Mouse (Mus musculus): ENCODE data around the gene Syne1. TPM values are rescaled to one million over a fixed set of nuclear protein-coding genes. Genes with fewer than 3 reads are reported as not detected.
A peak's percentile ranks its signal among the peaks of the same experiment; 100 is the strongest.

Syne1 gene
- polyA plus RNA-seq, 1 experiment from 2014 or later = 19.6 TPM

DNA sequence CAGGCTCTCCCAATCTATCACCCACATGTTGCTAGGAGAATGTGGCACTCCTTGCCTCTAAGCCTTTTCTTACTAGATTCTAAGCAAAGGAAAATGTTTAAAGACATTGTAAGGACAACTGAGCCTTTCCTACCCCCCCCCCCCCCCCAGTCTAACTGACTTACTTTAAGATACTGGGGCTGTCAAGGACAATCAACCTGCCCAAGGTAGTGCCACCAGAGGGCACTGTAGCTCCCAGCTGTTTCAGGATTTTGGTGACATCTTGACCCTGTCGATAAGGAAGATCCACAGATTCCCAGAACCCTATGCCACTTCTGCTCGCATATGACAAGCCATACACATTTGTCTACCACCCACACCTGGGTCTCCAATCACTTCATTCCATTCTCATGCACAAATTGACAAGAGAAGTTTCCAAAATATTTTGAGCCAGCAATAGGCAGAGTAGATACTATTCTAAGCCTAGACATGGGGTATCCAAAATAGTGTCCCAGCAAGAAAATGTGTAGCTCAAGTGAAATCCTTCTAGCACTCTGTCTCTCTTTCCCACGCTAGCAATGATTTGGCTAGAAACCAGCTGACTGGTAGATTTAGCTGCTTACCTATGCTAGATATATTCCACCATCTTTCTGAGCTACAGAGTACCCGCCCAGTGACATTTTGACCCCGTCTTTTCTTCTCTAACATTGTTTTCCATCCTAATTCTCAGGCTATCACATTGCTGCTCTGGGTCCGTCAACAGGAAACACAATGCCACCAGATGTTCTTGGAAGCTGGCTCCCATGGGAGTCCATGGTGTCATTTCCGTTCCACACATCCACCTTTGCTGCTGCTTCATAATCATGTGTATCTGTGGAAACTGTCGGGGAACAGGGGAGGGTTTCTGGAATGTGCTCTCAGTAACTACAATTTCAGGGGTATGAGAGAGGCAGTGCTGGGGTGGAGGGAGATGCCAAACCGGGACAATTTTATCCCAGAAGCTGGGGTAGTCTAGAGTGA is 70.4 kb downstream of the Syne1 start:
- no peaks in the 10 kb centered on the region for H3K9me3 ChIP-seq (replicated peaks; ENCODE audit: control insufficient read depth, low read length, poor library complexity, severe bottlenecking)
- ATAC-seq = no peak
- no peak overlapping the region for H3K9ac ChIP-seq (ENCODE audit: low read depth, low read length)
- H3K4me3 ChIP-seq (ENCODE audit: low read depth, low read length) = no peak overlapping the region
- no peak overlapping the region for H3K27ac ChIP-seq (ENCODE audit: low read length)
- WGBS = 78% methylated on average over 9 of the region's 9 CpGs
- no peaks in the 10 kb centered on the region for H3K36me3 ChIP-seq (ENCODE audit: control insufficient read depth, insufficient read depth, low read length)
- no peaks in the 10 kb centered on the region for H3K27me3 ChIP-seq (ENCODE audit: control insufficient read depth, insufficient read depth, low read depth, low read length)
- H3K4me1 ChIP-seq (ENCODE audit: control insufficient read depth, insufficient read depth, low read length) = no peaks in the 10 kb centered on the region
- no peak overlapping the region for H3K4me2 ChIP-seq (ENCODE audit: low read length)

DNA sequence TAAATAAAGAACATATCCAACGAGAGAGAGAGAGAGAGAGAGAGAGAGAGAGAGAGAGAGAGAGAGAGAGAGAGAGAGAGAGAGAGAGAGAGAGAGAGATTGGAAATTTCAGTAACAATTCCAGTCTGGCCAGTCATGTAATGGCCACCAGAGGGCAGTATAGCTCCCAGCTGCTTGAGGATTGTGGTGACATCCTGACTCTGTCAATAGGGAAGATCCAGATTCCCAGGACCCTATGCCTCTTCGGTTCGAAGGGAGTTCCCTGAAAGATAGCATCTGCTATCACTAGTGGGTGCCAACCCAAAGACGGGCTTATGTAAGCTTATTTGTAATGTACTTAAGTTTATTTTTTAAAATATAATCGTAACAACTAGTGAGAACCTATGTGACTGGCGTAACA is 71.2 kb downstream of the Syne1 start:
- no peak overlapping the region for H3K4me2 ChIP-seq (ENCODE audit: low read length)

GRCm38 (mm10) chr10:5468638-5469037 is 82.6 kb downstream of the Syne1 start:
- Histone ChIP-seq H3K36me3 (ENCODE audit: control insufficient read depth, insufficient read depth, low read length) (no peaks in the 10 kb centered on the region), H3K4me2 (ENCODE audit: low read length) (no peak overlapping the region), H3K27ac (ENCODE audit: low read length) (no peak overlapping the region), H3K4me3 (ENCODE audit: low read depth, low read length) (no peak overlapping the region), H3K4me1 (ENCODE audit: control insufficient read depth, insufficient read depth, low read length) (no peaks in the 10 kb centered on the region), H3K9ac (ENCODE audit: low read depth, low read length) (no peak overlapping the region), H3K9me3 (replicated peaks; ENCODE audit: control insufficient read depth, low read length, poor library complexity, severe bottlenecking) (no peaks in the 10 kb centered on the region), H3K27me3 (ENCODE audit: control insufficient read depth, insufficient read depth, low read depth, low read length) (no peaks in the 10 kb centered on the region)
- WGBS = 86% methylated on average over 2 of the region's 2 CpGs
- no peak for ATAC-seq

More for the DNA sequence above, 71.2 kb downstream of the Syne1 start:
- H3K9ac ChIP-seq (ENCODE audit: low read depth, low read length) = no peak overlapping the region
- ATAC-seq = no peak
- H3K4me3 ChIP-seq (ENCODE audit: low read depth, low read length) = no peak overlapping the region
- H3K9me3 ChIP-seq (replicated peaks; ENCODE audit: control insufficient read depth, low read length, poor library complexity, severe bottlenecking) = no peaks in the 10 kb centered on the region
- H3K27me3 ChIP-seq (ENCODE audit: control insufficient read depth, insufficient read depth, low read depth, low read length) = no peaks in the 10 kb centered on the region
- no peak overlapping the region for H3K27ac ChIP-seq (ENCODE audit: low read length)
- 53% methylated on average over 6 of the region's 6 CpGs for WGBS
- no peaks in the 10 kb centered on the region for H3K4me1 ChIP-seq (ENCODE audit: control insufficient read depth, insufficient read depth, low read length)
- H3K36me3 ChIP-seq (ENCODE audit: control insufficient read depth, insufficient read depth, low read length) = no peaks in the 10 kb centered on the region

GRCm38 (mm10) chr10:5453830-5454229 is 97.5 kb downstream of the Syne1 start:
- no peak overlapping the region for H3K4me2 ChIP-seq (ENCODE audit: low read length)
- no peak overlapping the region for H3K4me3 ChIP-seq (ENCODE audit: low read depth, low read length)
- no peaks in the 10 kb centered on the region for H3K27me3 ChIP-seq (ENCODE audit: control insufficient read depth, insufficient read depth, low read depth, low read length)
- no peak overlapping the region for H3K9ac ChIP-seq (ENCODE audit: low read depth, low read length)
- ATAC-seq = 0 out of 2 replicates have a peak, but pooled peaks have one; percentile 41
- H3K27ac ChIP-seq (ENCODE audit: low read length) = no peak overlapping the region
- no peaks in the 10 kb centered on the region for H3K4me1 ChIP-seq (ENCODE audit: control insufficient read depth, insufficient read depth, low read length)
- no peaks in the 10 kb centered on the region for H3K36me3 ChIP-seq (ENCODE audit: control insufficient read depth, insufficient read depth, low read length)
- no peaks in the 10 kb centered on the region for H3K9me3 ChIP-seq (replicated peaks; ENCODE audit: control insufficient read depth, low read length, poor library complexity, severe bottlenecking)

DNA sequence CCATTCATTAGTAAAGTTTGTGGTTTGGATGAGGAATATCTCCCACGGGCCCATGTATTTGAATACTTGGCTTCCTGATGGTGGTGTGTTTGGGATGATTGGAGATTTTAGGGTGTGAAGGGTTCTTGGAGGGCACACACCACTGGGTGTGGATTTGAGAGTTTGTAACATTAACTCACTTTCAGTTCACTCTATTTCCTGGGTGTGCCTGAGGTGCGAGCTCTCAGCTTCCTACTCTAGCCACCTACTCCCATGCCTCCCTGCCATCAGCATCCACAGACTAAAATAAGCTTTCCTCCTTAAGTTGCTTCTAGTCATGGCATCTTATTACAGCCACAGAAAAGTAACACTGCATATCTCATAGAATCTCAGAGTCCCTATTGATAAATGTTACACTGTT is 101.3 kb downstream of the Syne1 start:
- Histone ChIP-seq H3K9ac (ENCODE audit: low read depth, low read length) (no peak overlapping the region), H3K27me3 (ENCODE audit: control insufficient read depth, insufficient read depth, low read depth, low read length) (no peaks in the 10 kb centered on the region), H3K4me1 (ENCODE audit: control insufficient read depth, insufficient read depth, low read length) (0 out of 2 replicates have a peak, but pooled peaks cover 1% of the 10 kb centered on the region), H3K27ac (ENCODE audit: low read length) (no peak overlapping the region), H3K36me3 (ENCODE audit: control insufficient read depth, insufficient read depth, low read length) (no peaks in the 10 kb centered on the region), H3K4me2 (ENCODE audit: low read length) (no peak overlapping the region), H3K4me3 (ENCODE audit: low read depth, low read length) (no peak overlapping the region), H3K9me3 (replicated peaks; ENCODE audit: control insufficient read depth, low read length, poor library complexity, severe bottlenecking) (no peaks in the 10 kb centered on the region)
- ATAC-seq = no peak
- WGBS = 91% methylated on average over 2 of the region's 2 CpGs

GRCm38 (mm10) chr10:5447950-5448716 is 103.1 kb downstream of the Syne1 start:
- Histone ChIP-seq H3K27me3 (ENCODE audit: control insufficient read depth, insufficient read depth, low read depth, low read length) (no peaks in the 10 kb centered on the region), H3K4me2 (ENCODE audit: low read length) (no peak overlapping the region), H3K27ac (ENCODE audit: low read length) (no peak overlapping the region), H3K9ac (ENCODE audit: low read depth, low read length) (no peak overlapping the region), H3K36me3 (ENCODE audit: control insufficient read depth, insufficient read depth, low read length) (no peaks in the 10 kb centered on the region), H3K9me3 (replicated peaks; ENCODE audit: control insufficient read depth, low read length, poor library complexity, severe bottlenecking) (no peaks in the 10 kb centered on the region), H3K4me1 (ENCODE audit: control insufficient read depth, insufficient read depth, low read length) (0 out of 2 replicates have a peak, but pooled peaks cover 3% of the 10 kb centered on the region), H3K4me3 (ENCODE audit: low read depth, low read length) (no peak overlapping the region)
- 78% methylated on average over 4 of the region's 4 CpGs for WGBS
- no peak for ATAC-seq

GRCm38 (mm10) chr10:5445313-5445712 is 106.0 kb downstream of the Syne1 start:
- no peak for ATAC-seq
- 0 out of 2 replicates have a peak, but pooled peaks cover 3% of the 10 kb centered on the region for H3K4me1 ChIP-seq (ENCODE audit: control insufficient read depth, insufficient read depth, low read length)
- no peak overlapping the region for H3K27ac ChIP-seq (ENCODE audit: low read length)
- no peaks in the 10 kb centered on the region for H3K9me3 ChIP-seq (replicated peaks; ENCODE audit: control insufficient read depth, low read length, poor library complexity, severe bottlenecking)
- WGBS = 65% methylated on average over 3 of the region's 3 CpGs
- no peak overlapping the region for H3K4me2 ChIP-seq (ENCODE audit: low read length)
- H3K27me3 ChIP-seq (ENCODE audit: control insufficient read depth, insufficient read depth, low read depth, low read length) = no peaks in the 10 kb centered on the region
- H3K36me3 ChIP-seq (ENCODE audit: control insufficient read depth, insufficient read depth, low read length) = no peaks in the 10 kb centered on the region
- H3K4me3 ChIP-seq (ENCODE audit: low read depth, low read length) = no peak overlapping the region
- H3K9ac ChIP-seq (ENCODE audit: low read depth, low read length) = no peak overlapping the region

DNA sequence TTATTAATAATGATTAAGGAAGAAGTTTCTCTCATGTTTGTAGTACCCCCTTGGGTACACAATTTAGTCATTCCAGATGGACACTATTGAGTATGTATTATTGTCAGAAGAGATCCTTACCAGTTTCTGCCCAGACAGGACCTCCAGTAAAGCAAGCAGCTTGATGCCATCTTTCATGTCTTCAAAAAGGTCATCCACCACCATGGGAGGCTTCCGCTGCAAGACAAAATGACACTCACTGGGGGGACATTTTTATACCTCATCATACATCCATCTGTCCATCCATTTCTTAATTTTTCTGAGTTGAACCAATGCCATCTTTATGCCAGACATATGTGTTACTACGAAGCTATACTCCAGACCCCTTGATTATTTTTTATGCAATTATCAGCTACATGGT is 108.3 kb downstream of the Syne1 start:
- Histone ChIP-seq H3K9me3 (replicated peaks; ENCODE audit: control insufficient read depth, low read length, poor library complexity, severe bottlenecking) (no peaks in the 10 kb centered on the region), H3K9ac (ENCODE audit: low read depth, low read length) (no peak overlapping the region), H3K27ac (ENCODE audit: low read length) (no peak overlapping the region), H3K4me2 (ENCODE audit: low read length) (no peak overlapping the region), H3K27me3 (ENCODE audit: control insufficient read depth, insufficient read depth, low read depth, low read length) (no peaks in the 10 kb centered on the region), H3K36me3 (ENCODE audit: control insufficient read depth, insufficient read depth, low read length) (no peaks in the 10 kb centered on the region), H3K4me1 (ENCODE audit: control insufficient read depth, insufficient read depth, low read length) (peaks cover 6% of the 10 kb centered on the region), H3K4me3 (ENCODE audit: low read depth, low read length) (no peak overlapping the region)
- 94% methylated on average over 2 of the region's 2 CpGs for WGBS
- ATAC-seq = no peak
